Mouse (Mus musculus) monocyte, adult 2 months (primary cell): ENCODE data around the gene Slc47a2.

Source experiments
- DNase-seq, 2 experiments: peaks; one replicate each; pipeline ENCODE4 v3.0.0; 2022; ENCODE audit warnings: low spot score in 2 of 2, low read depth in 1 of 2

The Slc47a2 gene

GRCm38 (mm10) chr11:61342505-61343420 lies at the start of gene Slc47a2:
Gene Slc47a2 (minus strand): TSS chr11:61342860.
- DNase-seq, result no peak

GRCm38 (mm10) chr11:61388936-61389335 lies 46.3 kb upstream of the Slc47a2 start:
- DNase-seq, result no peak

- no peak for DNase-seq
These were observed 45.4 kb upstream of the Slc47a2 start for GRCm38 (mm10) chr11:61388012-61388411.

GRCm38 (mm10) chr11:61387233-61387632 lies 44.6 kb upstream of the Slc47a2 start:
- no peak for DNase-seq

DNA sequence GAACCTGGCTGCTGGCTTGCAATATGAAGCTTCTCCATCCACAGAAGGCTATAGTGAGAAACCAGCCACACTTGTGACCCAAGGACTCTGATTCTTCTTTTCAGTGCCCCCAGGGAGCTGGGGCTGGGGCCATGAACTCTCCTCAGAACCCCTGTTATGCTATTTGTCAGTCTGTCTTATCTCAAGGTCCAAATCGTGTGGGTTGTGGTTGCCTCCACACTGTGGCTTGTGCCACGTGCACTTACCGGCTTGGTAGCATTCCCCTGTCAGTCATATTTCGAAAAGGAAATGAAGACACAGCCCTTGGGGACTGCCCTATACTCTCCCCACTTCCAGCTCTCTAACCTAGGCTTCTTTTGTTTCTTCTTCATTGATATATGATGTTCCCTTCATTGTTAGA lies 43.1 kb upstream of the Slc47a2 start:
- DNase-seq, result no peak

- no peak for DNase-seq
These were observed 38.6 kb upstream of the Slc47a2 start for GRCm38 (mm10) chr11:61381272-61381671.

GRCm38 (mm10) chr11:61378651-61379050 lies 36.0 kb upstream of the Slc47a2 start:
- DNase-seq, result no peak

GRCm38 (mm10) chr11:61377881-61378613 lies 35.4 kb upstream of the Slc47a2 start, which contains the start of gene Slc47a1:
Gene Slc47a1 (minus strand): TSS chr11:61378345.
- DNase-seq, result no peak

DNA sequence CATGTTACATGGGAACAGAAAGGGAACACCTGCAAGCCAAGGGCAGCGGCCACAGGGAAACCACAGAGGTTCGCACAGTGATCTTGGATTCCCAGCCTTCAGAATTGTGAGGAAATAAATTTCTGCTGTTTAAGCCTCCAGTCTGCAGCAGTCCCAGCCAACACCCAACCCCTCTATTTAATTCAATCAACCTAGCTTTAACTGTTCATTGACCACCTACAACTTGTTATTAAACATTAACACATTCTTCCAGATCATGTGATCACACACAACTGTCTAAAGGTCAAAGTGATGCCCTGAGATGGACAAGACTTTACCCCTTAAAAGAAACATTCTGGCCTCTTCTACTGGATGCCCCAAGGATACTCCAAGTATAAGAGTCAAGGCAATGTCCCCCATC lies 26.0 kb upstream of the Slc47a2 start:
- DNase-seq, result no peak

- no peak for DNase-seq
These were observed 24.0 kb upstream of the Slc47a2 start for GRCm38 (mm10) chr11:61366517-61367273.

- DNase-seq, result no peak
These were observed 23.3 kb upstream of the Slc47a2 start for GRCm38 (mm10) chr11:61365938-61366337.

GRCm38 (mm10) chr11:61364096-61364495 lies 21.4 kb upstream of the Slc47a2 start:
- DNase-seq, result no peak

- no peak for DNase-seq
These were observed 19.0 kb upstream of the Slc47a2 start for GRCm38 (mm10) chr11:61361515-61362190.

- no peak for DNase-seq
These were observed 13.9 kb upstream of the Slc47a2 start for GRCm38 (mm10) chr11:61356600-61356999.

DNA sequence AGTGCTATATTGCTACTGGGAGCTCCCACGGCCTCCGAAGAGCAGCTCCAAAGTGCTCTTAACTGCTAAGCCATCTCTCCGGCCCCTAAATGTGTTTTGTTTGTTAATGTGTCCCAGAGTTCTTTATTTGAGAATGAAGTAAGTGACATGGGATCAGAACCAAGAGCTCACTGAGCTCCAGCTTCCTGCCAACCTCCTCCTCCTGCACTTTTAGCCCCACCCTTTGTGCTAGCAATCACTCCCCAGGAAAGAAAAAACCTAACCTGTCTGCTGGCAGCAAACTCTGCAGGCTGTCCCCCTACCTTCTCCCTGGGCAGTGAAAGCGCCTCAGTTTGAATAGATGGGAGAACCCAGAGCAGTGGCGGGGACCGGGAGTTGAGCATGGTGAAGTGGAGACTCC lies 13.5 kb upstream of the Slc47a2 start:
- DNase-seq, result no peak

DNA sequence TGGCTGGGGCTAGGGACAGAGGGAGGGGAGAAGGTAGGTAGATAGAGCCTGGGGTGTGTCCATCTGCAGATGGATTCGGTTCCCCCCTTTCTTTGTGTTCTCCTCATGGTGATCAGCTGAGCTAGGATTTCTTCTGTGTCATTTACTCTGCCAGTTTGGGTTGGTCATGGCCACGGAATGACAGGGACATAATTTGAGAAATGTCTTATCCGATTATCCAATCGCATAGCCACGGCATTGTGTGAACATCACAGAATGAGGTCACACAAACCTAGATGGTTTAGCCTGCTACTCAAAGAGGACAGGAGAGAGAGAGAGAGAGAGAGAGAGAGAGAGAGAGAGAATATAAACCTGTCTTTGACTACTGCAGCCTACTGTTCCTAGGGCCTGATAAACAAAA lies 12.7 kb upstream of the Slc47a2 start:
- DNase-seq, result no peak

DNA sequence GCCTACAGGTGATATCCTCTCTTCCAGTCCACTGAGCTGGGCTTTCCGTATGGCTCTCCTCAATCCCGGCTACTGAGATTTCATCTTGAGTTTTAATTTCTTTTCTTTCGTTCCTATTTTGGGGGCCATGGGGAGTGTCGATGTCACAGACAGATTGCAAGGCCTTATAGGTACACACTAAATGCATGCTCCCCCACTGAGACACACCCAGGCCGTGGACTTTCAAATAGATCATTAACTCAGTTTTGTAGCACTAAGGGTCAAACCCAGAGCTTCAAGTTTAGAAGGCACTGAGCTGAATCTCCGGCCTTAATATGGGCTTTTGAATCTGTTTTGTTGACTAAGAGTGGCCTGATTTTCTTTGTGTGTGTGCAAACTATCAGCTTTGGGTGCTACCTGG lies 11.7 kb upstream of the Slc47a2 start:
- no peak for DNase-seq

- no peak for DNase-seq
These were observed 10.4 kb upstream of the Slc47a2 start for GRCm38 (mm10) chr11:61353038-61353437.

GRCm38 (mm10) chr11:61352138-61352651 lies 9.5 kb upstream of the Slc47a2 start:
- no peak for DNase-seq

DNA sequence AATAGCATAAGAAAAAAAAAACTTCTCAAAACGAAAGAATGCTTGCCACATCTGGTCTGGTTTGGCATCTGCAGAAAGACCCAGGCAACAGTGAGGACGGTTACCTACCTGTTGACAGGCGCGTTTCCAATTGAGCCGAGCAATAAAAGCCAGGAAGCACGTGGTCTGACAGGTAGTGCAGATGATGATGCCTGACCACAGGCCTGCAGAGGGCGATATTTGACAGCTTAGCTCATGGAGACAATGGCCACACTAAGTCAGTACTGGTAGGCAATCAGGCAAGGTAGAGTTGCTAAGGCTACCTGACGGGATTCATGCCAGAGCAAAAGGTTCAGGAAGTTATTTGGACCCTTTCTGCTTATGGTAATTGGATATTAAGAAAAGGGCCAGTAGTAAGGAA lies 6.7 kb upstream of the Slc47a2 start:
- no peak for DNase-seq

GRCm38 (mm10) chr11:61346133-61346532 lies 3.5 kb upstream of the Slc47a2 start:
- DNase-seq, result no peak
